Mouse (Mus musculus): Measurements from ENCODE around the gene Ankrd27. TPM values are rescaled to one million over a fixed set of nuclear protein-coding genes. Genes with fewer than 3 reads are reported as not detected.

Gene Ankrd27
- polyA plus RNA-seq, 1 experiment, result 65.3 TPM

DNA sequence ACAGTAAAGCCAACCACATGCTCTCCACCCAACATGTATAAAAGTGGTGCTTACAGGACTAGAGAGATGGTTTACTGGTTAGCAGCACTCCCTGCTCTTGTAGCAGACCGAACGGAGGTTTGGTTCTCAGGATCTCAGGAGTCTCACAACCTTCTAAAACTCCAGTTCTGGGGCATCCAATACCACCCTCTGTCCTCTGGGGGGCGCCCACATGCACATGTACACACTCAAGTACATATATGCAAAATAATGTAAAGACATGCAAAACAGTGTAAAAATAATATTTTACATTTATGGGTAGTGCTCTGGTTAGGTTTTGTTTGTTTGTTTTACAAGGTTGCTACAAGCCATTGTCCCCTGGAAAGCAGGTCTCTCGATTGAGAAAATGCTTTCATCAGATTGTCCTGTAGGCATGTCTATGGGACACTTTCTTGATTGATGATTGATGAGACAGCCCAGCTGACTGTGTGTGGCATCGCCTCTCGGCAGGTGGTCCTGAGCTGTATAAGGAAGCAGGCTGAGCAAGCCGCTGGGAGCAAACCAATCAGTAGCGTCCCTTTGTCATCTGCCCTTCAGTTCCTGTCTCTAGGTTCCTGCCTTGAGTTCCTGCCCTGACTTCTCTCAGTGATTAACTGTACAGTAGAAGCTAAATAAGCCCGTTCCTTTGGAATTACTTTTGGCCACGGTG, 65.7 kb downstream of the Ankrd27 start:
- no peak overlapping the region for H3K4me3 ChIP-seq (ENCODE audit: insufficient read depth, low read length)
- no peaks in the 10 kb centered on the region for H3K4me1 ChIP-seq (ENCODE audit: control insufficient read depth, insufficient read depth, low read length)
- no peak overlapping the region for H3K27ac ChIP-seq (ENCODE audit: insufficient read depth, low read length)
- TF ChIP-seq CTCF (IDR thresholded peaks at IDR 0.05; ENCODE audit: borderline replicate concordance, insufficient read depth, low read length) (no peak), POLR2A (IDR thresholded peaks at IDR 0.05; ENCODE audit: low read depth, low read length) (no peak)

DNA sequence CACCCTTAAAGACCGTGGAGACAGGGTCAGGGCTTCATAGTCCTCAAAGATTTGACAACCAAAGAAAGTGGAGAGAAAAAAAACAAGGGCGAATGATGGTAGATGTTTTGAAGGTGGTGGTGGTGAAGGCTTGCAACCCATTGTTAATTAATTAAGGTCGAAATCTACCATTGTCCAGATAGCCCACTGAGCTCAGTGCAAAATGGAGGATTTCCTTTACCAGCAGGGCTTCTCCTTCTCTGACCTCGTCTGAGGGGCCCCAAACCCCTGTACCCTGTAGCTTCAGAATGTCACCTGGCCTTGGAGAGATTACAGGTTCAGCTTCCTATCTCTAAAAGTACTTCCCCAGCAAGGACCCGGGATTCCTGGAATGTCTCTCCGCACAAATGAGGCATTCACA, 71.8 kb downstream of the Ankrd27 start:
- TF ChIP-seq POLR2A (IDR thresholded peaks at IDR 0.05; ENCODE audit: low read depth, low read length) (no peak), CTCF (IDR thresholded peaks at IDR 0.05; ENCODE audit: borderline replicate concordance, insufficient read depth, low read length) (no peak)
- H3K4me3 ChIP-seq (ENCODE audit: insufficient read depth, low read length), result no peak overlapping the region
- H3K27ac ChIP-seq (ENCODE audit: insufficient read depth, low read length), result no peak overlapping the region
- H3K4me1 ChIP-seq (ENCODE audit: control insufficient read depth, insufficient read depth, low read length), result no peaks in the 10 kb centered on the region

DNA sequence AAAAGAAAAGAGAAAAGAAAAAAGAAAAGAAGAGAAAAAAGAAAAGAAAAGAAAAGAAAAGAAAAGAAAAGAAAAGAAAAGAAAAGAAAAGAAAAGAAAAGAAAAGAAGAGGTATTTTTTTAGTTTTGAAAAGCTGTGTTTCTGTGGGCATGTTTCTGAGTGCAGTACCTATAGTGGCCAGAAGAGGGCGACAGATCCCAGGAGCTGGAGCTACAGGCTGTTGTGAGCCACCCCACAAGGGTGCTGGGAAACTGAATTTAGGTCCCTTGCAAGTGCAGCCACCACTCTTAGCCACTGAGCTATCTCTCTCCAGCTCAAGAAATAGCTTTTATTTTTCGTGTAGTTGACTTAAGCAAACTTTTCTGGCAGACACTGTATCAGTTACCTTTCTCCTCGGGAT, 73.1 kb downstream of the Ankrd27 start:
- no peak for TF ChIP-seq POLR2A (IDR thresholded peaks at IDR 0.05; ENCODE audit: low read depth, low read length)
- peak; percentile 50; the same call in 1 of the 2 replicates for TF ChIP-seq CTCF (IDR thresholded peaks at IDR 0.05; ENCODE audit: borderline replicate concordance, insufficient read depth, low read length)
- no peaks in the 10 kb centered on the region for H3K4me1 ChIP-seq (ENCODE audit: control insufficient read depth, insufficient read depth, low read length)
- H3K4me3 ChIP-seq (ENCODE audit: insufficient read depth, low read length), result no peak overlapping the region
- H3K27ac ChIP-seq (ENCODE audit: insufficient read depth, low read length), result no peak overlapping the region

DNA sequence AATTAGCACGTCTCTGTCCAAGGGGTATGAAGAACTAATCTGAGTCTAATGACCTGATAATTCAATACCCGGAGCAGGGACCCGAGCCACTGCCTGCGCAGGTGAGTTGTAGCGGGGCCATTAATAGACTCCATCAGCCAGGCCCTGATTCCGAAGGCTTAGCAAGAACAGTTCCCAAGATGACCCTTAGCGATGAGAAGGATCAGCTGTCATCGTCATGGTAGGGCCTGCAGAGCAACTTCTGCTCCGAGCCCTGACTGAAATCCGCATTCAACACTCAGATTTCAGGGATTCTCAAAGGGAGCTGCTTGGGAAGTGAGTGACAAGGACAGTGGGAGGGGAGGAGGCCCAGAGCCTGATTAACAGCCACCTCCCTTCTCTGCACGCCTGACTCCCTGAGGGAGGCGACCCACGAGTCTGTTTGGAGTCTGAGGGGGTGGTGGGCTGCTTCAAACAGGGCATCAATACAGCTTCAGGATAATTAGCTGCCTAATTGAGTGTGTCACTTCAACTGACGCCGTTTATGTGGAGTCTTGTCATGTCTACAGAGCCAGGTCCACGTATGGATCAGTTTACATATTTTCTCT, 77.8 kb downstream of the Ankrd27 start:
- H3K4me3 ChIP-seq (ENCODE audit: insufficient read depth, low read length), result no peak overlapping the region
- no peaks in the 10 kb centered on the region for H3K4me1 ChIP-seq (ENCODE audit: control insufficient read depth, insufficient read depth, low read length)
- no peak for TF ChIP-seq CTCF (IDR thresholded peaks at IDR 0.05; ENCODE audit: borderline replicate concordance, insufficient read depth, low read length)
- TF ChIP-seq POLR2A (IDR thresholded peaks at IDR 0.05; ENCODE audit: low read depth, low read length), result no peak
- no peak overlapping the region for H3K27ac ChIP-seq (ENCODE audit: insufficient read depth, low read length)

DNA sequence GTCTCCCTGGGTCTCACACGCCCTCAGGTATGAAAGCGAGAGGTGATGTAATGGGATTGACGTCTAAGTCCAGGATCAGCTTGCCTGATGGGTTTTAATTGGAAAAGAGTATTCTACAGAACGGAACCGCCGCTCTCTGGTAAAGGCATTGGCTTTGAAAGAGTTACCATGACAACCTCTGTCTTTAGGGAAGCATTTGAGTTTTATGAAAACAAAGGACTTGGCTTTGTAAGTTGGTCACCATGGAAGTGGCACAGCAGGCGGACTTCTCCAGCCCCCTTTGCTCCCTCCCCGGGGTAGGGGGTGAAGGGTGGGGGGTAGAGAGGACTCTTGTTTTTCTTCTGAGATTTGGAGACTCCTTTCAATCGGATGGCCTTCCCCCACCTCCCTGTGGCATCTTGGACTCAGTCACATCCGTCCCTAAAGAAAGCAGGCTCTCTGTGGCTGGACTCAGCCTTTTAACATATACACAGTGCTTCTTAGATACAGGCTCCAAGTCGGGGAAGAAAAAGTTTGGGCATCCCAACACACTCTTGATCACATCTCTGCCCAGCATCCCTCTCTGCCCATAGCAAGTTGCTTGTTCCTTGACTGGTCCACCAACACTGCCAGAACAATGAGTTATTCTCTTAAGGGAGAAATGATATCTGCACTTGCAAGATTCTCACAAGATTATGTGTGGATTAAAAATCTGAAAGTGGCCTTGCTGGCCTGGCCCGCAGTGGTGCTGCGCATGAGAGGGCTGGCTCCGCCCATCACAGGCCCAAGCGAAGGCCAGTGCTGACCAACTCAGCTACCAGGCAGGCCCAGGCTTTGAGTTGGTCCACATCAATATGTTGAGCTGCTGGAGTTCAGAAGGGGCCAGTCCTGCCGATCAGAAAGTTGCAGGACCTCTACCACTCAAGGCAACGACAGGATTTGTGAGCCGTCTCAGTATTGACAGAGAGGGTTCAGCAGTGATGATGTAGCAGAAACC, 82.3 kb downstream of the Ankrd27 start:
- no peak overlapping the region for H3K27ac ChIP-seq (ENCODE audit: insufficient read depth, low read length)
- no peak for TF ChIP-seq POLR2A (IDR thresholded peaks at IDR 0.05; ENCODE audit: low read depth, low read length)
- TF ChIP-seq CTCF (IDR thresholded peaks at IDR 0.05; ENCODE audit: borderline replicate concordance, insufficient read depth, low read length), result no peak

DNA sequence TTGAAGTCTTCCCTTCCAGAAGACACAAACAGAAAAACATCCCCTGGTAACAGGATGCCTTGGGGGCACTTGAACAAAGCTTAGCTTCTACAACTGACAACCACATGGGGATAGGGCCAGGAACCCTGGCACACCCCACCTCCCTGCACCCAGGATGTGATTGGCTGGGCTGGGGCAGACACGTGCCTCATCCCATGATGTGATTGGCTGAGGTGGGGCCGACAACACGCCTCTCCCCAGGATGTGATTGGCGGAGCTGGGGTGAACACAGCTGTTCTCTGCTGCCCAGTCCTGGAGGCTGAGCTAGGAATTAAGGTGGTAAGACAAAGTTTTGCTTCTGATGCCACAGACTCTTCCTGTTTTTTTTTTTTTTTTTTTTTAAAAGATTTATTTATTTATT, 92.9 kb downstream of the Ankrd27 start:
- Histone ChIP-seq H3K4me3 (ENCODE audit: insufficient read depth, low read length) (no peak overlapping the region), H3K27ac (ENCODE audit: insufficient read depth, low read length) (no peak overlapping the region), H3K4me1 (ENCODE audit: control insufficient read depth, insufficient read depth, low read length) (no peaks in the 10 kb centered on the region)
- no peak for TF ChIP-seq POLR2A (IDR thresholded peaks at IDR 0.05; ENCODE audit: low read depth, low read length)
- no peak for TF ChIP-seq CTCF (IDR thresholded peaks at IDR 0.05; ENCODE audit: borderline replicate concordance, insufficient read depth, low read length)

More for the DNA sequence above, 82.3 kb downstream of the Ankrd27 start:
- Histone ChIP-seq H3K4me1 (ENCODE audit: control insufficient read depth, insufficient read depth, low read length) (no peaks in the 10 kb centered on the region), H3K4me3 (ENCODE audit: insufficient read depth, low read length) (no peak overlapping the region)

DNA sequence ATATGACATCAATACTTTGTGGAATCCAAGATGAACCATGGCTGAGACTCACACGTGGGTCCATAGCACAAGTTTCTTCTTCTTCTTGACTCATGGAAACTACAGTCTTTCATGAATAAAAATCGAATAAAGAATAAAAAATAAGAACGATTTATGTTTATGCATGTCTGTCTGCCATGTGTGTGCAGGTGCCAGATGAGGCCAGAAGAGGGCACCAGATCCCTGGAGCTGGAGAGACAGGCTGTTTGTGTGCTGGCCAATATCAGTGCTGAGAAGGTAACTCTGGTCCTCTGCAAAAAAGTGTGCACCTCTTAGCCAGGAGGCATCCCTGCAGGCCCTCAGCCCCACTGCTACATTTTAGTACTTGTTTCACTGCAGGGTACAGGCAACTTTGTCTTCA, 95.5 kb downstream of the Ankrd27 start:
- TF ChIP-seq CTCF (IDR thresholded peaks at IDR 0.05; ENCODE audit: borderline replicate concordance, insufficient read depth, low read length), result peak; percentile 49; the same call in 1 of the 2 replicates
- no peak for TF ChIP-seq POLR2A (IDR thresholded peaks at IDR 0.05; ENCODE audit: low read depth, low read length)

DNA sequence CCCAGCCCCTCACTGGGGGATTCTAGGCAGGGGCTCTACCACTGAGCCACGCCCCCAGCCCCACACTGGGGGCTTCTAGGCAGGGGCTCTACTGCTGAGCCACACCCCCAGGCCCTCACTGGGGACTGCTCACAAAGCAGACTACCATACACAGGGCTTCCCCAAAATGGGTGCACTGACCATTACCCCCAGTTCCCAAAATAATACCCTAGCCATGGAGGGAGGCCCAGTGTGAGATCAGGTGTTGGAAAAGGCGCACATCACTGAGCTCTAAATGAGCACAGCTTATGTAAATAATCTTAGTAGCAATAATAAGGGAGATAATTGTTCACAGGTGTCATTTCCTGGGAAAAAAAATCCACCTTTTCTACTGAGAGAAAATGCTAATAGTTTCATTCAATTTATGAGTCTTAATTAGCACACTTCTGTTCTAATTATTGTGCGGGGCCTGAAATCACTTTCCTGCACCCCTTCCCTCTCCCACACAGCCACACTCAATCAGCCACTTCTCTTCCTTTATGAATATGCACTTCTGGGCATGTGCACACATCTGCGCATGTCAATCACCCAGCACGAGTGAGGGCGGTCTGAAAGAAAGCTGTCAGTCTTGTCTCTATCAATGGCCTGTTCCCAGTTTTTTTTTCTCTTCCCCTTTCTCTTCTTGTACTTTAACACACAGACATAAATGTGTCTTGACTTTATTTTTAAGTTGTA, 97.5 kb downstream of the Ankrd27 start:
- no peak for TF ChIP-seq CTCF (IDR thresholded peaks at IDR 0.05; ENCODE audit: borderline replicate concordance, insufficient read depth, low read length)
- no peak for TF ChIP-seq POLR2A (IDR thresholded peaks at IDR 0.05; ENCODE audit: low read depth, low read length)
- H3K4me1 ChIP-seq (ENCODE audit: control insufficient read depth, insufficient read depth, low read length), result no peaks in the 10 kb centered on the region

More for the DNA sequence above, 95.5 kb downstream of the Ankrd27 start:
- Histone ChIP-seq H3K4me3 (ENCODE audit: insufficient read depth, low read length) (no peak overlapping the region), H3K4me1 (ENCODE audit: control insufficient read depth, insufficient read depth, low read length) (no peaks in the 10 kb centered on the region), H3K27ac (ENCODE audit: insufficient read depth, low read length) (no peak overlapping the region)

DNA sequence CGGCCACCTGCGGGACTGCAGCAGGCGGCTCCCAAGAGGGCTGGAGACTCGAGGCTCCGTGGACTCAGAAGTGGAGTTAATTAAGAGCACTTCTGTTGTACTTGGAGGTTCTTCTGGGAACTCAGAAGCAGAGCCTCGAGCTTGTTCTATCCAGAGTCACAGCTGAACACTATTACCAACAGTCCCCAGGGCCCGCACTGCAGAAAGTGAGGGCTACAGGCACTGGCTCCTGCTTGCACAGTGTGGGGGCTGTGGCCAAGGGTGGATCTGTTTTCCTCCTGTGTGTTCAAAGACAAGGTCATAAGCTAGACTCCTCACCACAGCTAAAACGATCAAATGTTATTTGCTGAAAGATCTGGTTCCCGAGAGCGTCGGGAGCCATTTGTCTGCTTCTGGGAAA, 100.2 kb downstream of the Ankrd27 start:
- Histone ChIP-seq H3K4me1 (ENCODE audit: control insufficient read depth, insufficient read depth, low read length) (no peaks in the 10 kb centered on the region), H3K27ac (ENCODE audit: insufficient read depth, low read length) (no peak overlapping the region), H3K4me3 (ENCODE audit: insufficient read depth, low read length) (no peak overlapping the region)
- TF ChIP-seq POLR2A (IDR thresholded peaks at IDR 0.05; ENCODE audit: low read depth, low read length) (no peak), CTCF (IDR thresholded peaks at IDR 0.05; ENCODE audit: borderline replicate concordance, insufficient read depth, low read length) (no peak)

More for the DNA sequence above, 97.5 kb downstream of the Ankrd27 start:
- Histone ChIP-seq H3K27ac (ENCODE audit: insufficient read depth, low read length) (no peak overlapping the region), H3K4me3 (ENCODE audit: insufficient read depth, low read length) (no peak overlapping the region)

Measured in embryonic fibroblast, embryonic 13.5 days (primary cell).